Mouse (Mus musculus): ENCODE data around the gene Tsga10. TPM values are rescaled to one million over a fixed set of nuclear protein-coding genes. Genes with fewer than 3 reads are reported as not detected.

The Tsga10 gene
- total and polyA plus RNA-seq, 3 experiments: 0.47 to 0.57 (median 0.55) TPM

DNA sequence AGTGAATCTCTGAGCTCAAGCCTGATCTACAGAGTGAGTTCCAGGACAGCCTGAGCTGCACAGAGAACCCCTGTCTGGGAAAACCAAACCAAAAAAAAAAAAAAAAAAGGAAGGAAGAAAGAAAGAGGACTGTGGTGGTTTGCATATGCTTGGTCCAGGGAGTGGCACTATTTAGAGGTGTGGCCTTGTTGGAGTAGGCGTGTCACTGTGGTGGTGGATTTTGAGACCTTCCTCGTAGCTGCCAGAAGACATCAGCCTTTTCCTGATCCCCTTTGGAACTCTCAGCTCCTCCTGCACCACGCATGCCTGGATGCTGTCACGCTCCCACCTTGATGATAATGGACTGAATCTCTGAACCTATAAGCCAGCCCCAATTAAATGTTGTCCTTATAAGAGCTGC is 17.2 kb upstream of the Tsga10 start:
- Histone ChIP-seq H3K9ac (ENCODE audit: insufficient read depth, low read depth) (no peak overlapping the region), H3K36me3 (replicated peaks in 1 of 2; ENCODE audit: control insufficient read depth in 1 of 2, insufficient read depth in 1 of 2, low read length in 1 of 2) (peaks cover 38 to 79% of the 10 kb centered on the region in 2 experiments), H3K9me3 (replicated peaks; ENCODE audit: low read length) (no peaks in the 10 kb centered on the region), H3K4me3 (replicated peaks in 1 of 3; ENCODE audit: low read depth in 2 of 3, low read length in 2 of 3, poor library complexity in 1 of 3) (no peak overlapping the region), H3K27ac (ENCODE audit: insufficient read depth, low read depth) (no peak overlapping the region), H3K27me3 (replicated peaks) (no peaks in the 10 kb centered on the region), H3K4me1 (ENCODE audit: control insufficient read depth in 1 of 2, insufficient read depth in 2 of 2) (peaks cover 0 to 8% of the 10 kb centered on the region in 2 experiments; a peak in 1 of 4 replicates), H3K4me2 (ENCODE audit: insufficient read depth, low read depth, poor library complexity, severe bottlenecking) (no peak overlapping the region), H3K79me2 (replicated peaks; ENCODE audit: control insufficient read depth, extremely low read depth, insufficient read depth, poor library complexity, severe bottlenecking) (no peaks in the 10 kb centered on the region)
- in situ Hi-C loops (cut with MboI; ENCODE audit: low pct_ligation_motif_present, low pct_unique_long_range_greater_than_20kb, low sequenced_read_pairs) (no loop called here), dilution Hi-C loops (cut with MboI; ENCODE audit: extremely low pct_ligation_motif_present, extremely low pct_unique_long_range_greater_than_20kb, low sequenced_read_pairs) (no loop called here)
- no peak for TF ChIP-seq POLR2AphosphoS2 (IDR thresholded peaks at IDR 0.05; ENCODE audit: low read depth, low read length)
- no peak for TF ChIP-seq MAFK (IDR thresholded peaks at IDR 0.05; ENCODE audit: insufficient replicate concordance, low read length)
- TF ChIP-seq PAX5 (IDR thresholded peaks at IDR 0.05; ENCODE audit: low read length): no peak
- TF ChIP-seq UBTF (IDR thresholded peaks at IDR 0.05; ENCODE audit: low read depth, low read length): no peak
- no peak for TF ChIP-seq MAZ (IDR thresholded peaks at IDR 0.05; ENCODE audit: low read depth, low read length)
- no peak for TF ChIP-seq BHLHE40 (IDR thresholded peaks at IDR 0.05; ENCODE audit: low read depth, low read length)
- no peak for TF ChIP-seq CHD2 (IDR thresholded peaks at IDR 0.05; ENCODE audit: low read length)
- no peak for TF ChIP-seq E2F4 (IDR thresholded peaks at IDR 0.05; ENCODE audit: insufficient replicate concordance, low read depth, low read length)
- no peak for TF ChIP-seq JUN (IDR thresholded peaks at IDR 0.05; ENCODE audit: insufficient read depth, low read depth, low read length)
- TF ChIP-seq TCF12 (IDR thresholded peaks at IDR 0.05; ENCODE audit: low read depth, low read length): no peak
- no peak for TF ChIP-seq ELF1 (IDR thresholded peaks at IDR 0.05; ENCODE audit: low read depth, low read length)
- no peak for TF ChIP-seq ZMIZ1 (IDR thresholded peaks at IDR 0.05; ENCODE audit: low read depth, low read length)
- no peak for TF ChIP-seq MEF2A (IDR thresholded peaks at IDR 0.05; ENCODE audit: borderline replicate concordance, low read depth, low read length)
- no peak for TF ChIP-seq NRF1 (IDR thresholded peaks at IDR 0.05; ENCODE audit: low read depth, low read length)
- no peak for TF ChIP-seq ZNF384 (IDR thresholded peaks at IDR 0.05; ENCODE audit: low read depth, low read length)
- no peak for TF ChIP-seq CHD1 (IDR thresholded peaks at IDR 0.05; ENCODE audit: low read depth, low read length)
- no peak for TF ChIP-seq TBP (conservative IDR thresholded peaks at IDR 0.05; ENCODE audit: low read depth, low read length)
- TF ChIP-seq SMC3 (IDR thresholded peaks at IDR 0.05; ENCODE audit: low read depth, low read length): no peak
- no peak for DNase-seq (ENCODE audit: extremely low read depth)

DNA sequence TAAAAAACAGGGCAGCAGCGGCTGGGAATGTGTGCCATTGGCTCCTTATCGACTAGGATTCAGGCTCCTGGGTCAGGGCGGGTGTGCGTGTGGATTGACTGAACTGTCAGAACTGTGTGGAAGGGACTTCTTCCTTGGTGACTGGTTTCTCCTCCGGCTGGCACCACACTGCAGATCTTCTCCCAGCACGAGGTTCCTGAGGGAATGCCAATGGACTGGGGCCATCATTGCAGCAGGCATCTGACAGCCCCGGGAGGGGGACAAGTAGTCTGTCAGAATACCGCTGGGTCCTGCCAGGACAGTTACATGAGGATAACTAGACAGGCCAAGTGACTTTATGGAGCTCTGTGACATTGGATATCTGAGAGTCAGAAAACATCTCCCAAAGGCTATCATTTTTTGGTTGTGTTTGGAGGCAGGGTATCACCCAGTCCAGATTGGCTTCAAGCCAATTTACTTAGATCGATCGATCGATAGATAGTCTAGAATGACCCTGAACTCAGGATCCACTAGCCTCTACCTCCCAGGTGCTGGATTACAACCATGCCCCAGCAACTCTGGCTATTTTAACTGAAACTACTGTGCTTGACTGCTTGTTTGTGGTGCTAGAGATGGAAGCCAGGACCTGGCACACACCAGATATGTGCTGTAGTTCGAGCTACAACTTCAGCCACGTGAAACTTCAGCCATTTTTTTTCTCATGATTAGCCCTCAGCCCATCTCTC is 11.7 kb upstream of the Tsga10 start:
- no peaks in the 10 kb centered on the region for H3K79me2 ChIP-seq (replicated peaks; ENCODE audit: control insufficient read depth, extremely low read depth, insufficient read depth, poor library complexity, severe bottlenecking)
- DNase-seq (ENCODE audit: extremely low read depth): no peak
- H3K9me3 ChIP-seq (replicated peaks; ENCODE audit: low read length): peaks cover 3% of the 10 kb centered on the region
- peaks cover 0 to 6% of the 10 kb centered on the region in 2 experiments; a peak in 2 of 4 replicates for H3K4me1 ChIP-seq (ENCODE audit: control insufficient read depth in 1 of 2, insufficient read depth in 2 of 2)
- in situ Hi-C loops (cut with MboI; ENCODE audit: low pct_ligation_motif_present, low pct_unique_long_range_greater_than_20kb, low sequenced_read_pairs): loop anchor here (10.0 kb wide), 2 partner anchors 193 to 247 kb away; partner anchors contain the start of gene Rev1
- H3K4me2 ChIP-seq (ENCODE audit: insufficient read depth, low read depth, poor library complexity, severe bottlenecking): no peak overlapping the region
- peaks cover 50 to 78% of the 10 kb centered on the region in 2 experiments for H3K36me3 ChIP-seq (replicated peaks in 1 of 2; ENCODE audit: control insufficient read depth in 1 of 2, insufficient read depth in 1 of 2, low read length in 1 of 2)
- no peak overlapping the region for H3K9ac ChIP-seq (ENCODE audit: insufficient read depth, low read depth)
- dilution Hi-C loops (cut with MboI; ENCODE audit: extremely low pct_ligation_motif_present, extremely low pct_unique_long_range_greater_than_20kb, low sequenced_read_pairs): no loop called here
- TF ChIP-seq MYC (IDR thresholded peaks at IDR 0.05; ENCODE audit: low read depth, low read length): no peak
- no peak for TF ChIP-seq EP300 (IDR thresholded peaks at IDR 0.05; ENCODE audit: low read length)
- no peak for TF ChIP-seq ZKSCAN1 (IDR thresholded peaks at IDR 0.05; ENCODE audit: borderline replicate concordance, low read depth, low read length)
- TF ChIP-seq SMC3 (IDR thresholded peaks at IDR 0.05; ENCODE audit: low read depth, low read length): no peak
- no peak for TF ChIP-seq USF1 (IDR thresholded peaks at IDR 0.05; ENCODE audit: low read depth, low read length)
- no peak for TF ChIP-seq RAD21 (IDR thresholded peaks at IDR 0.05; ENCODE audit: low read depth, low read length)
- no peak for TF ChIP-seq ELF1 (IDR thresholded peaks at IDR 0.05; ENCODE audit: low read depth, low read length)
- TF ChIP-seq TBP (conservative IDR thresholded peaks at IDR 0.05; ENCODE audit: low read depth, low read length): no peak
- no peak for TF ChIP-seq SIN3A (IDR thresholded peaks at IDR 0.05; ENCODE audit: low read length)
- TF ChIP-seq HCFC1 (IDR thresholded peaks at IDR 0.05; ENCODE audit: low read depth, low read length): no peak
- H3K4me3 ChIP-seq (replicated peaks in 1 of 3; ENCODE audit: low read depth in 2 of 3, low read length in 2 of 3, poor library complexity in 1 of 3): no peak overlapping the region
- no peaks in the 10 kb centered on the region for H3K27me3 ChIP-seq (replicated peaks)
- no peak overlapping the region for H3K27ac ChIP-seq (ENCODE audit: insufficient read depth, low read depth)
